Mouse (Mus musculus) gastrocnemius, postnatal 36 days (tissue): ENCODE measurements at regions not wholly inside any gene's neighbourhood (a gene's known extent, or its start where the extent isn't known, plus 50 kb on each side); places are given as distances from the start of the nearest gene placed in this dataset.

Experiments used
- DNase-seq, 2 experiments: peaks; one replicate each; pipeline ENCODE4 v3.0.0; 2022
- intact Hi-C: fragments of 180-260 bp; cut with DNase I; formaldehyde crosslinking; loops from one replicate; pipeline ENCODE4 v1.15.1; 2025

DNA sequence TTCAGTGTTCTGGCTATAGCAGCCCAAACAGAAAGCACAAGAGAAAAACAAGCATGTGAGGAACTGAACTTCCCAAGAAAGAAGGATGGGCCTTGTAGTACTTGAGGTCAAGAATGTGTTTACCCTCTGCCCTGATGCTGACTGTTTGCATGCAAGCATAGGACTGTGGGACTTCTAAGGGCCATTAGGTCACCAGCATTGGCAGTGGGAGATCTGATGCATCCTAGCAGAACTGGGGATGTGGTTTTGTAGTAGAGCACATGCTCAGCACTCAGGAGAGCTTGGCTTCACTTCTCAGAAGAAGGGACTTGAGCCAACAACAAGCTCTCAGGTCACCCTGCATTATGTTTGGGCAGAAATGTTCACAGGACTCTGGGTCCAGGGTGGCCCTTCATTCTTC lies 178.3 kb upstream of the Tle1 start:
- intact Hi-C loops: no loop called here
- no peak for DNase-seq

DNA sequence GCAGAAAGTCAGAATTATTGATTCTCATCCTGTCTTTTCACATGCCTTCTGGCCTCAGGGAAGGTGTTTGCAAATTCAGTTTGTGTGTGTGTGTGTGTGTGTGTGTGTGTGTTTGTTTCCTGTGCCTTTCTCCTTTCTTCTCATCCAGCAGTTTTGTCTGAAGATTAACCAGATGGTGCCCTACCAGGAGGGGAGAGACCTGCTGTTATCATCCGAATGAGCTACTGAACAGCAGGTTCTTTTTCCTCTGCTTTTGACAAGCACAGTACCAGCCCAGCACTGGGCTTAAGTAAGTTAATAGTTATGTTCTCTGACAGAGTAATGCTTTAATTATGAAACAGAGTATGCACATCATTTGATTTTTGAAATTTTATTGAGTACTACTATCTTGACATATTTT lies 176.8 kb upstream of the Tle1 start:
- DNase-seq: no peak
- intact Hi-C loops: no loop called here

DNA sequence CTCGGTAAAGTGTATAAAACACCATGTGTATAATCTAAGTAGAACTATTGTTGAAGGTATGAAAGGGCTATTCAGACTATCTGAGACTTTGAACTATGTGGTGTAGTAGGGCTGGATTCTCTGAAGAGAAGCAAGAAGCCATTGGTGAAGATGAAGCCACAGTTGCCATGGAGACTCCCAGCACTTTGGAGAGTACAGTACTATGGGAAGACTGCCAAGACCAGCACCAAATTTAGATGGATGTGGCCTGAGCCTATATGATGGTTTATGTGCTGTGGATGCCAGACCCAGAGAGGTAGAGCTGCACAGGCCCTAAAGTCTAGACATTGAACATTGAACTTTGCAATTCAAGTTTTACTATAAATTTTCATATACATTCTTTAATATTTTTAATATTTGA lies 151.3 kb upstream of the Tle1 start:
- intact Hi-C loops: no loop called here
- DNase-seq: no peak

DNA sequence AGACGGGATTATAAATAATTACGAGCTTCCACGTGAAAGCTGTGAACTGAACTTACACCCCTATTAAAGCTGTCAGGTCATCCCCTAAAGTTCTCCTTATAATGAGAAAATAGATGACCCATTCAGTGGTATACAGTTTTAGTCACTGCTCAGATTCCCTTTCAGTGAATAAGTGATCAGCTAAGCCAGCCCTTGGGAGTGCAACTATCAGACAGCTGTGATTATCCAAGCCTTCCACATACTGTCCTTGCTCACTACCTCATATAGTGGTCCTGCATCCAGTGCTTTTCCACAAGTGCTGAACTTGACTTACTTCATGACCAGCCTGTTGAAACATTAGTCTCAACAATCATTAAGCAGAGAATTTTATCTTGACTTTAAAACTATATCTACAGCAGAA lies 131.2 kb upstream of the Tle1 start:
- intact Hi-C loops: no loop called here
- DNase-seq: no peak

DNA sequence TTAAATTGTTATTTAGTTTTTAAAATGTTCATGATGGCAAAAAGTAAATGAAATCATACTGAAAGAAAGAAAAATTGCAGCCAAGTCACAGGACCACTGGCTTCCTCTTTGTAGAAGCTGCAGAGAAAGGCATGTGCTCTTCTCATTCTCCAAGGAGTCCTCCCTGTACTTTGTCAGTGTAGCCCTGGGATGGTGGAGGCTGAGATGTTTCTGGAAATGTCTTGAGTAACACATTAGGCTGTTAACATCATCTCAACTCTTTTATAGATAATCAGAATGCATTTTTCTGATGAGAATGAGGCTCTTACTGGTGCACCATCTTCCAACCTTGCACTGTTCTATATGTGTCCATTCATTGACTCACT lies 128.3 kb upstream of the Tle1 start:
- DNase-seq: no peak
- intact Hi-C loops: no loop called here

DNA sequence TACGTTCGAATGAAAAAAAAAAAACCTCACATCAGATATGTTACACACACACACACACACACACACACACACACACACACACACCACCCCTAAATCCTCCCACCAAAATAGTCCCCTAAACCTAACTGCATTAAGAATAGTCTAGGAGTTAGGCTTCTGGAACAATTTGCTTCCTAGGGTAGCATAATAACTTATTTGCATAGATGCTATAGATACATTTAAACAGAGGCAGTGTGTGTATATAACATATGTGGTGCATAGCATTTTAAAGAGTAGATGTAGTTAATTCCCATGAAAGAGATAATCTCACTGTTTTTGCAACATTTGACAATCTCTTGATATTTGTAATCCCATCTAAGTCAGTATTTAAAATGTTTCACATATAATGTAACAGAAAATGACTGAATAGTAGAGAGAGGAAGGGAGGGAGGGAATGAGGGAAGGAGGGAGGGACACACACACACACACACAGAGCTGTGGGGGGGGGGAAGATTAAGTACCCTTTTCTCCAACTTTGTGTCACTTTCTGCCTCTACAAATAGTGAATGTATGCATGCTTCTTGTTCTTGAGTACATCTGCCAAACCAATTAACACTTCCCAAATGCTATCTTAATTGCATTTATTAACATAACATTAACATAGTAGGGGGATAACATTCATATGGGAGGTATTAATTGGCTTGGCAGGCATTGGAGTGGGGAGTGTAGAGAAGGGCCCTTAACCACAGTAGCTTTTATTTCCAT lies 127.7 kb upstream of the Tle1 start:
- no peak for DNase-seq
- intact Hi-C loops: no loop called here

DNA sequence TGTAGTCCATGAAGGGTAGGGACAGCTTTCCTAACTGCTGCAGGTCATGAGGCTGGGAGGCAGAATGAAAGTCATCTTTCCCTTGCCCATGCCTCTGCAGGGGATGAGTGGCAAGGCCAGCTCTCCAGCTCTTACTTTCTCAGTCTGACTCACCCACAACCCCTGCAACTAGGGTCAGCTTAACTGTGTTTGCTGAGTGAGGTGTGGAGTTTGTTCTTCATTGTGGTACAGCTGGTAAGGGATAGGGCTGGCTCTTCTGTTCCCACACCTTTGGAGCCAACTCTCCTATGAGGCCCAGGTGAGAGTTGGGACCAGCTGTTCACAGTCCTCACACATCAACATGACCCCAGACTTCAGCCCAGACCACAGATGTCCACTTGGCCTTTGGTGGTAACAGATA lies 124.2 kb upstream of the Tle1 start:
- intact Hi-C loops: no loop called here
- no peak for DNase-seq

DNA sequence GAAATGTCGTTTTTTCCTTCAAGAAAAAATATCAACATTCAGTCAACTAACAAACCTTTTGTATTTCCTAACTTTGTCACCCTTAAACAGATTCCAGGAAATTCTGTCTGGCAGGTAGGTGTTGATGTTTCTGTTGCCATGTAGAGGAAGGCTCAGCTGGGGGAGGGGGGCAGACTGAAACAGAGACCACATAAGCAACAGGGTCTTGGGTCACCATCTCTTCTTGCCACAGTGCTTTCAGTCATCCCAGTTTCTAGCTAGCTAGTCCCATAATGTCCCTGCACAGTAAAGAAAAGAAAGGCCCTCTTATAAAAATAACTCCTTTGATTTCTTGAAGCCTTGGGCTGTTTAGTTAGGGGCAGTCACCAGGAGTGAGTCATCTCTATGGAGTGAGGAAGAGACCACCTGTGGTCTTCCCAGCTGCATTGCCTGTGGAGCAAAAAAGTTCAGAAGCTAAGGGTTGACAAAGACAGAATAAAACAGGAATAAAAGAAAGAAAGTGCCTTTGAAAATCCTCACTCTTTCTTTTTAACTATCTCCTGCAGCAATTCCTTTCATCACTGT lies 84.5 kb upstream of the Tle1 start:
- intact Hi-C loops: no loop called here
- no peak for DNase-seq

DNA sequence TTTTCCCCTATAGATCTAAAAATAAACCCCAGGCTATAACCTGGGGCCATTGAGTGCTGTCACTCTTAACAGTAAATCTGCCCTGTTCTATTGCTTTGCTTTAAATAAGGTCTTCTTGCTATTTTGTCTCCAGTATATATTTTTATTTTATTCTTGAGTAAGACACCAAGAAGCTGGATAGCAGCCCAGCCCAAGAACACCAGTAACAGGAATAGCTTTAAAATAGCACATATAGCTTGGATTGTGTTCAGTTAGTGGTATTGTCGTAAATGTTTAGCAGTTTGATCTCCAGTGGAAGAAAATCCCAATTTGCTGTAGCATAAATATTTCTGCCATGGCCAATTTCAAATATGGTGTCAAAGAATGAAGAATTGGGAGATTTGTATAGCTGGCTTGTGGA lies 49.8 kb upstream of the Tle1 start:
- intact Hi-C loops: no loop called here
- no peak for DNase-seq
